8 mouse cellular contexts compared by ENCODE assay signal in the genomic region with DNA sequence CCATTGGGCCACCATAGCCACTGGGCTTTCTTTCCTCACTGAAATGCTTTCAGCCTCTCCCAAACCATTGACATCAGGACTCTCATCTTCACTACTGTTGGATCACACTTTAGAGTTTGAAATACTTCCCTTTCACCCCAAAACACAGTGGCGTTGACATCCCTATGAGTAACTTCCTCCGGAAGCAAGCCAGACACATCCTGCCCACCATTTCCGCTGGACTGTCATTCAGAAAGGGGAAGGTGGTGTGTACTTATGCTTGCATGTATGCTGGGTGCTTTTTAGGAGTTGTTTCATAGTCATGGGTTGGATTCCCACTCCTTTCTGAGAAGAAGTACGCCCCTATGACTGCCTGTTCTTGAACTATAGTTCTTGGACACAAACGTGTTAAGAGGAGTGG.
A peak's percentile ranks its signal among the peaks of the same experiment; 100 is the strongest.
DNase-seq lines count a peak whose midpoint lies in the region.

No protein-coding gene starts in this region.

- peak; percentile 17 for DNase-seq in kidney, adult 9 months
- no peak for DNase-seq in kidney, postnatal 4 days
- DNase-seq in c-Kit-positive CD71-positive TER-119-positive erythroid progenitor cells, embryonic 14.5 days (ENCODE audit: low spot score) = peak; percentile 2
- DNase-seq in lung, postnatal 25 days (ENCODE audit: low spot score) = peak; percentile 65
- DNase-seq in thymus, postnatal 0 days (ENCODE audit: low spot score) = peak; percentile 45
- DNase-seq in frontal cortex, postnatal 10 days (ENCODE audit: low spot score in 2 of 2) = no peak
- no peak for DNase-seq in urinary bladder, postnatal 10 days (ENCODE audit: low spot score)
- no peak for DNase-seq in embryo, embryonic 10 days (ENCODE audit: low spot score)

Comparison
In these comparisons a context has a peak if more than half of its experiments do, and no peak if none do; other contexts are left out.
1. DNase-seq: peak in kidney, adult 9 months (single experiment), c-Kit-positive CD71-positive TER-119-positive erythroid progenitor cells, embryonic 14.5 days (single experiment), lung, postnatal 25 days (single experiment) and thymus, postnatal 0 days (single experiment); none in kidney, postnatal 4 days (0 of 2), frontal cortex, postnatal 10 days (0 of 2), urinary bladder, postnatal 10 days (single experiment) and embryo, embryonic 10 days (single experiment).